Mouse (Mus musculus) monocyte, adult 2 months (primary cell): ENCODE data around the gene Clps.

Source experiments
- DNase-seq, 2 experiments: peaks; one replicate each; pipeline ENCODE4 v3.0.0; 2022; ENCODE audit warnings: low spot score in 2 of 2, low read depth in 1 of 2

Gene Clps

GRCm38 (mm10) chr17:28560598-28560997 is at the start of gene Clps:
Gene Clps (minus strand): TSS chr17:28560766.
- DNase-seq, result no peak

GRCm38 (mm10) chr17:28609543-28609942 is 49.0 kb upstream of the Clps start:
- DNase-seq, result no peak

- DNase-seq, result no peak
These were observed 41.1 kb upstream of the Clps start for GRCm38 (mm10) chr17:28601557-28602250.

GRCm38 (mm10) chr17:28600780-28601179 is 40.2 kb upstream of the Clps start:
- DNase-seq, result no peak

GRCm38 (mm10) chr17:28593965-28594364 is 33.4 kb upstream of the Clps start:
- DNase-seq, result no peak

- peak; percentile 41 to 58 for DNase-seq
These were observed 32.4 kb upstream of the Clps start for GRCm38 (mm10) chr17:28592998-28593397.

- DNase-seq, result no peak
These were observed 30.9 kb upstream of the Clps start for GRCm38 (mm10) chr17:28591476-28591875.

GRCm38 (mm10) chr17:28590596-28590995 is 30.0 kb upstream of the Clps start:
- no peak for DNase-seq

- DNase-seq, result no peak
These were observed 28.0 kb upstream of the Clps start for GRCm38 (mm10) chr17:28588591-28588990.

- DNase-seq, result no peak
These were observed 25.9 kb upstream of the Clps start for GRCm38 (mm10) chr17:28586509-28586908.

- no peak for DNase-seq
These were observed 20.5 kb upstream of the Clps start for GRCm38 (mm10) chr17:28581056-28581455.

GRCm38 (mm10) chr17:28580396-28580795 is 19.8 kb upstream of the Clps start:
- peak in 1 of 2 experiments; percentile 17 for DNase-seq

GRCm38 (mm10) chr17:28575244-28576125 is 14.9 kb upstream of the Clps start, which contains the start of gene Lhfpl5:
Gene Lhfpl5 (plus strand): TSS chr17:28575641.
- DNase-seq, result no peak

GRCm38 (mm10) chr17:28572941-28573340 is 12.4 kb upstream of the Clps start:
- no peak for DNase-seq

GRCm38 (mm10) chr17:28572521-28572920 is 12.0 kb upstream of the Clps start:
- no peak for DNase-seq

GRCm38 (mm10) chr17:28571868-28572267 is 11.3 kb upstream of the Clps start:
- no peak for DNase-seq

- DNase-seq, result no peak
These were observed 7.0 kb upstream of the Clps start for GRCm38 (mm10) chr17:28567541-28567940.

GRCm38 (mm10) chr17:28565181-28565580 is 4.6 kb upstream of the Clps start:
- DNase-seq, result no peak

GRCm38 (mm10) chr17:28561613-28562012 is 1.0 kb upstream of the Clps start:
- no peak for DNase-seq

- no peak for DNase-seq
These were observed 2.8 kb downstream of the Clps start for GRCm38 (mm10) chr17:28557772-28558171.

- no peak for DNase-seq
These were observed 3.8 kb downstream of the Clps start for GRCm38 (mm10) chr17:28556635-28557396.
